Mouse (Mus musculus) hindbrain, embryonic 14.5 days (tissue): ENCODE measurements at regions not wholly inside any gene's neighbourhood (a gene's known extent, or its start where the extent isn't known, plus 50 kb on each side); places are given as distances from the start of the nearest gene placed in this dataset.

Experiments
- ATAC-seq: fragments of 200-750 bp; cut with Nextera tagmentation; 2 replicates; pipeline ENCODE4 v1.8.0; 2017; ENCODE audit warnings: moderate number of reproducible peaks, mild to moderate bottlenecking, moderate TSS enrichment, moderate library complexity; ENCODE audit not compliant: low FRiP score
- DNase-seq: peaks from one replicate; pipeline ENCODE4 v3.0.0-alpha.2; 2015; ENCODE audit warnings: low spot score
- H3K27ac ChIP-seq: fragments of 300-500 bp; sonication (generic); 2 replicates; pipeline ENCODE4 v1.5.1; 2014; ENCODE audit warnings: mild to moderate bottlenecking, moderate library complexity
- H3K27me3 ChIP-seq: fragments of 300-500 bp; sonication (generic); 2 replicates; pipeline ENCODE4 v1.6.1; 2014; ENCODE audit warnings: mild to moderate bottlenecking, low read length, mixed read lengths; ENCODE audit not compliant: control insufficient read depth, insufficient read depth
- H3K36me3 ChIP-seq: fragments of 300-500 bp; sonication (generic); replicated peaks from 2 replicates; pipeline ENCODE4 v1.6.1; 2014; ENCODE audit not compliant: control insufficient read depth, insufficient read depth
- H3K4me1 ChIP-seq: fragments of 300-500 bp; sonication (generic); replicated peaks from 2 replicates; pipeline ENCODE4 v1.6.1; 2014; ENCODE audit warnings: antibody characterized with exemption, low read length, mixed read lengths; ENCODE audit not compliant: control insufficient read depth, insufficient read depth
- H3K4me2 ChIP-seq: fragments of 300-500 bp; sonication (generic); replicated peaks from 2 replicates; pipeline ENCODE4 v1.6.1; 2014; ENCODE audit warnings: mild to moderate bottlenecking, moderate library complexity
- H3K4me3 ChIP-seq: fragments of 300-500 bp; sonication (generic); replicated peaks from 2 replicates; pipeline ENCODE4 v1.5.1; 2014; ENCODE audit warnings: mild to moderate bottlenecking, low read length
- H3K9ac ChIP-seq: fragments of 300-500 bp; sonication (generic); 2 replicates; pipeline ENCODE4 v1.6.1; 2014
- H3K9me3 ChIP-seq: fragments of 300-500 bp; sonication (generic); 2 replicates; pipeline ENCODE4 v1.6.1; 2016; ENCODE audit warnings: low read length; ENCODE audit not compliant: control insufficient read depth
- WGBS: fragments of 180-500 bp; shearing (Covaris S2); extraction: QIAGEN DNeasy Blood & Tissue Kit; methylation state at CpG from one replicate; pipeline ENCODE4 v1.1.7; 2014; 5-methylcytosine and 5-hydroxymethylcytosine counted together

- Histone ChIP-seq H3K9ac (no peak overlapping the region), H3K27ac (no peak overlapping the region), H3K4me3 (no peak overlapping the region), H3K4me2 (no peak overlapping the region), H3K4me1 (no peaks in the 10 kb centered on the region), H3K27me3 (no peaks in the 10 kb centered on the region), H3K36me3 (no peaks in the 10 kb centered on the region), H3K9me3 (no peaks in the 10 kb centered on the region)
- DNase-seq (no peak), ATAC-seq (no peak)
- 81% methylated on average over 5 of the region's 5 CpGs for WGBS
Measured at GRCm38 (mm10) chr1:65981665-65982064, 55.3 kb downstream of the Crygf start.

DNA sequence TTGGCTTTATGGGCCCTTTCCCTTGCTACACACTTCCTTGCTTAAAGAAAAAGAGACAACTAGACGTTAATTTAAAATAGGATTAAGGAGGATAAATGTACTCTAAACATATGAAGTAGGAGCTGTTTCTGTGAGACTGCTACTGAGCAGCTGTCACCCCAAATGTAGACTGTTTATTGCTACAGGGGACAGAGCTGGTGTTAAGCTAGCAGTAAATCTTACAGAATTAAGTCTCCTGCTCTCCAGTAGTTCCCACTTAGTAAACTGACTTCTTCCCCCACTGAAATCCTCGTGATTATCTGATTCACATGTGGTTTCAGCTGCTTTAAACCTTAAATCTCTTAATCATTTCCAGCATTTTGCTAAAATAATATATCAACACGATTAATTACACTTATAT is 74.1 kb downstream of the Crygf start:
- no peak overlapping the region for H3K4me3 ChIP-seq
- no peak overlapping the region for H3K27ac ChIP-seq
- H3K9ac ChIP-seq, result no peak overlapping the region
- peaks cover 4% of the 10 kb centered on the region; the same call in 1 of the 2 replicates for H3K4me1 ChIP-seq
- 79% methylated on average over 3 of the region's 3 CpGs for WGBS
- DNase-seq (no peak), ATAC-seq (no peak)
- no peaks in the 10 kb centered on the region for H3K36me3 ChIP-seq
- no peak overlapping the region for H3K4me2 ChIP-seq
- H3K9me3 ChIP-seq, result no peaks in the 10 kb centered on the region
- no peaks in the 10 kb centered on the region for H3K27me3 ChIP-seq

DNA sequence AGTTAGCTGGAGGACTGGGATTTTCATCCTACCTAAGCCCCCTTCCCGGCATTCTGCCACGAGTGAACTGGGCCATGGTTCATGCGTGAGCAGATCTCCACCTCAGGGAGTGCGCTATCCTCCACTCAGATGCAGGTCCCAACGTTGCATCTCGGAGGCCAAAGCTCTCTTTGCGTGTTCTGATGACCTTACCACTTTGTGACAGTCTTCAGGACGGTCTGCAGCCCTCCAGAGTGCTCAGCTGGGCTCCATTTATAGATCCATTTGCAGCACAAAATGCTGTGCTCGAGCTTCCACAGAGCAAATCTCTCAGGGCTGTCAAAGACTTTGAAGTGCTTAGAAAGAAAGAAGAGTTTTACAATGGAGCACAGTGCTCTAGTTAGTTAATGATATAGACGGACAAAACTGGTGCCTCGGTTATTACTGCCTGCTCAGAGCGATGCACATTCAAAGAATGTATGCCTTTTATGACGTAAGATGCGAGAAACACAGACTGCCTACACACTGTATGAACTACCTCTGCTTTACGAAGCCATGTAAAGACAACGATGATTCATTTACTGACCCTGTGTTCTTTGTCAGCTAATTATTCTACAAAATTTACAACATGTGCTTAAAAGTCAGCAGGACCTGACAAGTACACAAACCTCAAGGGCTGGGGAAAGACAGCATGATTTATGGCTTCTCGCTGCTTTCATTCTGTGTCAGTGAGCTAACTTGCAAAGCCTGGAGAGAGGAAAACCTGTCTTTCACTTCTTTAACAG is 77.8 kb downstream of the Crygf start:
- no peak overlapping the region for H3K27ac ChIP-seq
- peak overlapping the region; percentile 43 for H3K4me2 ChIP-seq
- H3K27me3 ChIP-seq, result no peaks in the 10 kb centered on the region
- 32% methylated on average over 17 of the region's 17 CpGs for WGBS
- no peaks in the 10 kb centered on the region for H3K9me3 ChIP-seq
- no peak overlapping the region for H3K9ac ChIP-seq
- peaks cover 4% of the 10 kb centered on the region; the same call in 1 of the 2 replicates for H3K4me1 ChIP-seq
- H3K4me3 ChIP-seq, result no peak overlapping the region
- ATAC-seq, result peak; percentile 51; the same call in 1 of the 2 replicates
- peak; percentile 51 for DNase-seq
- no peaks in the 10 kb centered on the region for H3K36me3 ChIP-seq
